Mouse (Mus musculus) E14TG2a.4 (cell line): ENCODE data around the gene Fam167b.

Source experiments
- CTCF ChIP-seq: conservative IDR thresholded peaks from 2 replicates; pipeline ENCODE4 v1.5.1; 2014; ENCODE audit warnings: low read length
- NANOG ChIP-seq: IDR thresholded peaks from 2 replicates; pipeline ENCODE4 v1.6.1; 2014; ENCODE audit warnings: borderline replicate concordance, low read length, mixed read lengths

GRCm38 (mm10) chr4:129626035-129626434, 47.7 kb upstream of the Fam167b start:
- TF ChIP-seq CTCF: no peak
- TF ChIP-seq NANOG: no peak
